Mouse (Mus musculus) right cerebral cortex, postnatal 36 days (tissue): ENCODE data around the gene Ptprn2.

Source experiments
- DNase-seq, 2 experiments: peaks; one replicate each; pipeline ENCODE4 v3.0.0; 2022; ENCODE audit warnings: low spot score in 2 of 2, mixed read lengths in 1 of 2

Ptprn2 gene

GRCm38 (mm10) chr12:117315661-117316060 is 830.1 kb downstream of the Ptprn2 start:
- no peak for DNase-seq

DNA sequence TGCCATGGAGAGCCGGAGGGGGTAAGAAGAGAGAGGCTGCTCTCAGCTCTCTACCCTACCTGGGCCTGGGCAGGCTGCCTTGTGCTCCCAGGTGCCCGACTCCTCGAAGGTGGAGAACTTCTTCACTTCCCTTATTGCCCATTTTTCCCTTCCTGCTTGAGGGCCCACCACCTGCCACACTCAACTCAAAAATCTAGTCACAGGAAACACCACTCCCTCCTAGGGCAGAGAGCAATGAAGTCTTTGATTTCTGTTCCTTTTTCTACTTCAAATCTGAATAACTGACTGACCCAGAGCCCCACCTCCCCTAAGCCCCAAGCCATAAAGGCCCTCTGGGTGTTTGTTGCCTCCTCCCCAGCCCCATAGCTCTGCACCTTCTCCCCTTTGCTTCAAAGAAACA is 832.7 kb downstream of the Ptprn2 start:
- DNase-seq: no peak

- DNase-seq: no peak
Observed at GRCm38 (mm10) chr12:117323017-117323416, 837.5 kb downstream of the Ptprn2 start.
